Mouse (Mus musculus): ENCODE measurements around the gene Dnase1l3. TPM values are rescaled to one million over a fixed set of nuclear protein-coding genes. Genes with fewer than 3 reads are reported as not detected.

Gene Dnase1l3
- total and polyA plus RNA-seq, 3 experiments = 0.07 to 0.57 TPM; not detected in 1

- Histone ChIP-seq H3K9ac (ENCODE audit: low read depth, low read length) (no peak overlapping the region), H3K4me3 (peak overlapping the region; percentile 88), H3K27me3 (ENCODE audit: control insufficient read depth, insufficient read depth, low read length) (peaks cover 2% of the 10 kb centered on the region; the same call in 1 of the 2 replicates), H3K36me3 (ENCODE audit: control insufficient read depth, insufficient read depth, low read length) (no peaks in the 10 kb centered on the region), H3K79me2 (replicated peaks; ENCODE audit: control insufficient read depth, insufficient read depth, low read length) (0 out of 2 replicates have a peak, but pooled peaks cover 2% of the 10 kb centered on the region), H3K27ac (no peak overlapping the region), H3K4me1 (ENCODE audit: control insufficient read depth, insufficient read depth, low read length) (peaks cover 1% of the 10 kb centered on the region; the same call in 1 of the 2 replicates)
- DNase-seq = no peak
- intact Hi-C loops (cut with DNase I) = no loop called here
- TF ChIP-seq CTCF (IDR thresholded peaks at IDR 0.05) = no peak
- no peak for TF ChIP-seq EP300 (IDR thresholded peaks at IDR 0.05; ENCODE audit: insufficient read depth, low read depth, low read length)
- no peak for TF ChIP-seq POLR2A (IDR thresholded peaks at IDR 0.05; ENCODE audit: insufficient read depth, low read depth, low read length)
- WGBS = 41% methylated on average over 18 of the region's 18 CpGs
These were observed 9.6 kb upstream of the Dnase1l3 start for GRCm38 (mm10) chr14:8003727-8004670.

GRCm38 (mm10) chr14:8003093-8003670 is 8.8 kb upstream of the Dnase1l3 start:
- H3K27me3 ChIP-seq (ENCODE audit: control insufficient read depth, insufficient read depth, low read length) = peaks cover 2% of the 10 kb centered on the region; the same call in 1 of the 2 replicates
- DNase-seq = peak in 1 of 2 experiments; percentile 66
- intact Hi-C loops (cut with DNase I) = no loop called here
- H3K27ac ChIP-seq = peak overlapping the region; percentile 73
- TF ChIP-seq CTCF (IDR thresholded peaks at IDR 0.05) (no peak), POLR2A (IDR thresholded peaks at IDR 0.05; ENCODE audit: insufficient read depth, low read depth, low read length) (no peak), EP300 (IDR thresholded peaks at IDR 0.05; ENCODE audit: insufficient read depth, low read depth, low read length) (no peak)
- no peaks in the 10 kb centered on the region for H3K36me3 ChIP-seq (ENCODE audit: control insufficient read depth, insufficient read depth, low read length)
- H3K9ac ChIP-seq (ENCODE audit: low read depth, low read length) = peak overlapping the region; percentile 75
- H3K4me1 ChIP-seq (ENCODE audit: control insufficient read depth, insufficient read depth, low read length) = peaks cover 1% of the 10 kb centered on the region; the same call in 1 of the 2 replicates
- H3K79me2 ChIP-seq (replicated peaks; ENCODE audit: control insufficient read depth, insufficient read depth, low read length) = 0 out of 2 replicates have a peak, but pooled peaks cover 2% of the 10 kb centered on the region
- WGBS = 2% methylated on average over 23 of the region's 23 CpGs
- H3K4me3 ChIP-seq = peak overlapping the region; percentile 88

- Histone ChIP-seq H3K27ac (peak within 1 kb of the TSS; percentile 73), H3K4me3 (peak within 1 kb of the TSS; percentile 88), H3K79me2 (replicated peaks; ENCODE audit: control insufficient read depth, insufficient read depth, low read length) (no peaks in the 10 kb centered on the region), H3K27me3 (ENCODE audit: control insufficient read depth, insufficient read depth, low read length) (peaks cover 2% of the 10 kb centered on the region; the same call in 1 of the 2 replicates), H3K9ac (ENCODE audit: low read depth, low read length) (peak within 1 kb of the TSS; percentile 75), H3K36me3 (ENCODE audit: control insufficient read depth, insufficient read depth, low read length) (no peaks in the 10 kb centered on the region), H3K4me1 (ENCODE audit: control insufficient read depth, insufficient read depth, low read length) (peaks cover 1% of the 10 kb centered on the region; the same call in 1 of the 2 replicates)
- intact Hi-C loops (cut with DNase I) = no loop called here
- TF ChIP-seq EP300 (IDR thresholded peaks at IDR 0.05; ENCODE audit: insufficient read depth, low read depth, low read length) = no peak
- peak; percentile 76 for TF ChIP-seq POLR2A (IDR thresholded peaks at IDR 0.05; ENCODE audit: insufficient read depth, low read depth, low read length)
- DNase-seq = peak; percentile 88
- WGBS = 1% methylated on average over 38 of the region's 38 CpGs
These were observed 8.2 kb upstream of the Dnase1l3 start, which contains the start of gene Abhd6 for GRCm38 (mm10) chr14:8002432-8003092. Gene Abhd6, plus strand, starts transcription at chr14:8002902.

- no peaks in the 10 kb centered on the region for H3K36me3 ChIP-seq (ENCODE audit: control insufficient read depth, insufficient read depth, low read length)
- no peak overlapping the region for H3K9ac ChIP-seq (ENCODE audit: low read depth, low read length)
- H3K4me1 ChIP-seq (ENCODE audit: control insufficient read depth, insufficient read depth, low read length) = peaks cover 1% of the 10 kb centered on the region
- no peak for DNase-seq
- H3K27me3 ChIP-seq (ENCODE audit: control insufficient read depth, insufficient read depth, low read length) = peaks cover 2% of the 10 kb centered on the region; the same call in 1 of the 2 replicates
- WGBS = 45% methylated on average over 17 of the region's 17 CpGs
- TF ChIP-seq CTCF (IDR thresholded peaks at IDR 0.05) = no peak
- H3K27ac ChIP-seq = no peak overlapping the region
- H3K4me3 ChIP-seq = no peak overlapping the region
- no peaks in the 10 kb centered on the region for H3K79me2 ChIP-seq (replicated peaks; ENCODE audit: control insufficient read depth, insufficient read depth, low read length)
- intact Hi-C loops (cut with DNase I) = no loop called here
These were observed 6.7 kb upstream of the Dnase1l3 start for GRCm38 (mm10) chr14:8000831-8001685.

- Histone ChIP-seq H3K4me1 (ENCODE audit: control insufficient read depth, insufficient read depth, low read length) (peaks cover 1% of the 10 kb centered on the region), H3K4me3 (no peak overlapping the region), H3K79me2 (replicated peaks; ENCODE audit: control insufficient read depth, insufficient read depth, low read length) (no peaks in the 10 kb centered on the region), H3K27ac (no peak overlapping the region), H3K9ac (ENCODE audit: low read depth, low read length) (no peak overlapping the region), H3K27me3 (ENCODE audit: control insufficient read depth, insufficient read depth, low read length) (peaks cover 2% of the 10 kb centered on the region; the same call in 1 of the 2 replicates), H3K36me3 (ENCODE audit: control insufficient read depth, insufficient read depth, low read length) (no peaks in the 10 kb centered on the region)
- WGBS = 88% methylated on average over 5 of the region's 5 CpGs
- no peak for TF ChIP-seq CTCF (IDR thresholded peaks at IDR 0.05)
- TF ChIP-seq EP300 (IDR thresholded peaks at IDR 0.05; ENCODE audit: insufficient read depth, low read depth, low read length) = no peak
- no peak for TF ChIP-seq POLR2A (IDR thresholded peaks at IDR 0.05; ENCODE audit: insufficient read depth, low read depth, low read length)
- intact Hi-C loops (cut with DNase I) = no loop called here
- no peak for DNase-seq
These were observed 5.9 kb upstream of the Dnase1l3 start for GRCm38 (mm10) chr14:8000247-8000646.
